Mouse (Mus musculus) lung, postnatal 36 days (tissue): ENCODE data around the gene Cx3cr1.
"Not testable (repeated sequence)": the region's sequence is repeated elsewhere in the genome, so short reads cannot be mapped to it uniquely, and the experiment has no call there.

Source experiments
- DNase-seq: peaks from one replicate; pipeline ENCODE4 v3.0.0; 2022; ENCODE audit warnings: mixed read lengths

Cx3cr1 gene

DNA sequence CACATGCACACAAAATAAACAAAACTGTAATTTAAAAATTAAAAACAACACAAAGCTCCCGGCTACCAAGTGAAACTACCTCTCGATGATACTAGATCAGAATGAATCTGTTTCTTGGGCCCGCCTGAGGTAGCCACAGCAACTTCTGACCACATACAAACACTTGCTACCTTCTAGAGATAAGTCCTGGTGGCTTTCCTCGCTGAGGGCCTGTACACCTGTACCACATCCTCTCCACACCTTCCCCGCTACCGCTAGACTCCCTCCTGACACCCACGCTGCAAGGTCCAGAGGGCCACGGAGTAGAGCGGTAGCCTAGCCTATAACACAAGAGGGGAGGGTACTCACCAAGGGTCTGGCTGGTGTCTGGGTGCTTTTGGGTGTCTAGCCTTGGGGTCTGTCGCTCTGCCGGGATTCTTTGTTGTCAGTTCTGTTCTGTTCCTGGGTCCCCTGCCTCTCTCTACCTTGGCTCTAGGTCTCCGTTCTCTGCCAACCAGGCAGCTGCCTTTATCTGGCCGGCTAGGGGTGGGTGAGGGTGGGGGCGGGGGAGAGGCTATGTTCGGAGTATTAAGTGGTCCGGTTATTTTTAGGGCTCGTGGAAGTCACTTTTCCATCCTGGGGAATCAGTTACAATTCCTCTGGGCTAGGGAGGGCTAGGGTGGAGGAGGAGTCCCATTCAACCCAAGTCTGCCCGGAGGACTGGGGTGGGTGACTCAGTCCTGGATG, 46.4 kb downstream of the Cx3cr1 start, which contains the start of gene Xirp1:
TSS of gene Xirp1 (minus strand) at position 513 of the 726 bp plus-strand sequence.
- DNase-seq: no peak

GRCm38 (mm10) chr9:120021164-120021563, 48.5 kb downstream of the Cx3cr1 start:
- DNase-seq: no peak

GRCm38 (mm10) chr9:120020285-120020890, 49.3 kb downstream of the Cx3cr1 start:
- DNase-seq: peak; percentile 88

DNA sequence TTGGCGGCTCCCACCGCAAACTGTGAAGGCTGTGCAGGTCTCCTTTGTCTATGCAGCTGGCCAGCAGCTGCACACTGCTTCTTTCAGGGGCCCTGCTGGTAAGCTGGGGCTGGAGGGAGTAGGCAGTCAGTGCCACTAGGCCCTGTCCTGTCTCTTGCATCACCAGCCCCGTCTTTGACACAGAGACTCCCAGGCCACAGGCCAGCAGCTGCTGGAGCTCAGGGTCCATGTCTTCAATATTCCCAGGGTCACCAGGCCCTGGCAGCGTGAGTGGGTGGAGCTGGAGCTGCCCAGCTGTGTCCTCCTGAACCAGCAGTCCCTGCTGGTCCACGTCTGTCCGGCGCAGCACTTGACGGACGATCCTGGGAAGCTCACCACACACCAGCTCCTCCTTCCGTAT, 52.7 kb downstream of the Cx3cr1 start:
- no peak for DNase-seq

DNA sequence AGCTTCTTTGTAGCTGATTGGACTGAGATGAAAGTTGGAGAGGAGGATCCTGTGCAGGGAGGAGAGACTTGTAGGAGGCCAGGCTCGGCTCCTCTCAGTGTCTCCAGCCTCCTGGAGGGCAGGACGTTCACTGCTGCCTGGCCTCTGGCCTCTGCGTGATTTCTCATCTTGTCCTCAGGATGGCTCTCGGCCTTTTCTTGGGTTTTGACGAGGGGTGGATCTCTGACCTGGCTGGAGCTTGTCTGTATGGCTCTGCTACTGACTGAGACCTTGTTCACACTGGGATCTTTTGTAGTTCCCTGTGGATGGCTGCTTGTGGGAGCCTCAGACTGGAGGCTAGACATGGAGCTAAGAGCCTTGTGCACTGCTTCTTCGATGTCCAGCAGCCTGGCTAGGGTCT, 54.9 kb downstream of the Cx3cr1 start:
- DNase-seq: no peak

DNA sequence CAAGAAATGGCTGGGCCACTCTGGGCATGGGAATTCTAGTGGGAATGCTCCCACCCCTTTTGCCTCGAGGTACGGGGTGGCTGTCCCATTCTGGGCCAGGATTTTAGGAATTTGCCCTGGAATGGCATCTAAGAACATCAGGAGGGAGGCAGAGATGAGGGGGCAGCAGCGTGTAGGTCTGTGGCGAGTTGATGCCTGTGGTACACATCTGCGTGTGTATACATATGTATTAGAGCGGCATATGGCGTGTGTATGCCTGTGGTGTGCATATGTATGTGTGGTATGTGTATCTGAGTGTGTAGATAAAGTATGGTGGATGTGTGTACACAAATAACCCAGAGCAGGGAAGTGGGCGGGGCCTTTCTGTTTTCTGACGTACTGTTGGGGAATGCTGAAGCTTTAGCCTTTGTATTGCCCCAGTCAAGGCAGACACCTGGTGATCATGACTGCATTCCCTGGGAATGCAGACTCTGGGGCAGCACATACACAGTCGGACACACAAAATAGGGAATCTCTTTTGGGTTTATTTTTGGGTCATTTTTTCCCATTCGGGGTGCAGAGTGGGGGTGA, 56.3 kb downstream of the Cx3cr1 start:
- DNase-seq: no peak

DNA sequence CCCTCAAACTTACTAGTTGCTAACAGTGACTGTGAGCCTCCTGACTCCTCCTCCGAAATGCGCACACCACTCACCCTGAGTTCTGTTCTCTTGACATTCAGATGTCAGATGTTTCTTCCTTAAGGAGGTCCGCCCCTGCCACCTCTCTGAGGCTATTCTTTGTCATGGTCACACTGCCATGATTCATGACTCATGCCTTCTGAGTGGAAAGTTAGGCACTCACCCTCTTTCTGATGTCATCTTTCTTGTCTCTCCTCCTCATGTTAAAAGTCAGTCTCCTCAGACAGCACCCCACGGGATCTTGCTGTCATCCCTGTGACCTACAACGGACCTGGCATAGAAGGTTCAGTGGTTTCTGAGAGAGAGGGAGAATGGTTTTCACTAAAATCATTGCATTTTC, 56.9 kb downstream of the Cx3cr1 start:
- DNase-seq: no peak

- not testable (repeated sequence) for DNase-seq
Measured at GRCm38 (mm10) chr9:120012161-120012560, 57.5 kb downstream of the Cx3cr1 start.

DNA sequence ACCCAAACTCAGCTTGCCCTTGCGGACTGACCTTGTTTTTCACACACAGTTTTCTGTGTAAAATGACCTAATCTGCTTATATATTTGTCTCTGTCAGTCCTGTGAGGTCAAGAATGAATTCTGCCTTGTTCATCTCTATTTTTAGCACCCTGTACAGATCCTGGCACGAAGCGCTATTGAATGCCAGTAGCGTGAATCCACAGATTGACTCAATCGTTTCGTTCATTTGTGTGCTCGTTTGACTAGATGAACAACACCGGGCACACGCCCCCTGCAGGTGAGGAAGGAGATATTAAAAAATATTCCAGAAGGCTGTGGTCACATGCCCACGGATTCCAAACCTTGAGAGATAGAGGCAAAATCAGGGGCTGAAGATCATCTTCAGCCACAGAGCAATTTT, 58.1 kb downstream of the Cx3cr1 start:
- DNase-seq: peak; percentile 90

DNA sequence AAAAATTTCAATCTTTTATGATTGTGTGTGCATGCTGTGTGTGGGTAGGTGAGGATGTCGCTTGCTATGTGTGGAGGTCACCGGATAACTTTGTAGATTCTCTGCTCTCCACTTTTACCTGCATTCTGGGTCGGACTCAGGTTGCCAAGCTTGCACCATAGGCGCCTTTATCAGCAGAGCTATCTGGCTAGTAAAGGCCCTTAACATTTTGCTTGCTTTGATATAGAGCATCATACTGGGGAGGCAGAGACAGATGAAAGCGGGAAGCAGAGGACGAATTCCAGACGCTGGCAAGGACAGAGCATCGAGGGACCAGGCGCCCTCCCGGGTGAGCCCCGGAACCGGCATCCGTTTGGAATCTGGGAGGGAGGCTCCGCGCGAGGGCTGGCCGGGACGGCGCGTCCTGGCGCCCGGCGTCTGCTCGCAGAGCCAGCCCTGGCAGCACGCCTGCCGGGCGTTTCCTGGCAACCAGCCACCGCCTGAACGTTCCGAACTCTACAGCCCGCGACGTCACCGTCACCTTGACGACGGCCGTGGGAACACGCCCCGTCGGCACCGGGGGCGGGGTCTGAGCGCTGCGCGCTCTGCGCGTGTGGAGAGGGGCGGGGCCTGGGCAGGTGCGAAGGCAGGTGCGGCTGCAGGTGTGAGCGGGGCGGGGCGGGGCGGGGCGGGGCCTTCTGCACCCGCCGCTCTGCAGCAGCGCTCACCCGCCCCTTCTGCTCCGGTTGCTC, 58.7 kb downstream of the Cx3cr1 start:
- peak; percentile 99 for DNase-seq

GRCm38 (mm10) chr9:120009871-120010270, 59.8 kb downstream of the Cx3cr1 start:
- DNase-seq: no peak

GRCm38 (mm10) chr9:120009226-120009841, 60.3 kb downstream of the Cx3cr1 start:
- peak; percentile 29 for DNase-seq

- DNase-seq: no peak
Measured at GRCm38 (mm10) chr9:120007833-120008232, 61.8 kb downstream of the Cx3cr1 start.

DNA sequence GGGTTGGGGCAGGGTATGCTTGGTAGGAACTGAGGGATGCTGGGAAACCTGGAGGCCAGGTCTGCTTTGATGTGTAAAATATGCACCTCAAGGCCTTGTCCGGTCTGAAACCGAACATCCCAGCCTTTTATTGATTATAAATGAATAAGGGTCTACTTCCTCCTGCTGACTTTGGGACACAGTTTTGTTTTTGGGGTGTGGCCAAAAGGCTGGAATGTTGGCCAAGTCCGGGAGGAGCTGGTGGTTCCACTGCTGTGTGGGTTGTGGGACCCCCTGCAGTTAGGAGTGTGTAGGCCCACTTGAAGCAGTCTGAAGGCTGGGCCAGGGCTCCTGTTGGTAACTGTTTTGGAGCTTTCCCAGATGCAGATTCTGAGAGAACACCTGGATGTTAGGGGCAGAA, 63.7 kb downstream of the Cx3cr1 start:
- no peak for DNase-seq

- no peak for DNase-seq
Measured at GRCm38 (mm10) chr9:120002893-120003292, 66.8 kb downstream of the Cx3cr1 start.

GRCm38 (mm10) chr9:120001945-120002725, 67.5 kb downstream of the Cx3cr1 start:
- DNase-seq: peak; percentile 98

DNA sequence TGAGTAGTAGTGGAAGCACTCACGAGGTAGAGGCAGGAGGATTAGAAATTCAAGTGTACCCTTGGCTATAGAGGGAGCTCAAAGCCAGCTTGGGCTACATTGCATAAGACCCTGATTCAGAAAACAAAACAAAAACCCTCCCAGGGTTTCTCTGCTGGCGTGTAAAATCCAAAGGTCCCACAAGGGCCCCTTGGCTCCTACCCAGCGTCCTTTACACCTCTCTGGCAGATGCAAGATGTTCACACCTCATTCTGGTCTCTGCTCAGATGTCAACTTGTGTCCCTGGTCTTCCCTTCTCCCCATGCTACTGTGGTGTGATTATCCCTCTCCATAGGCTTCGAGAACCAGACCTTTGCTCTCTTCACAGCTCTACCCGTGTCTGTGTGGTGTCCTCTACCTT, 68.9 kb downstream of the Cx3cr1 start:
- DNase-seq: no peak

- no peak for DNase-seq
Measured at GRCm38 (mm10) chr9:119999636-120000035, 70.0 kb downstream of the Cx3cr1 start.

- DNase-seq: no peak
Measured at GRCm38 (mm10) chr9:119998776-119999175, 70.9 kb downstream of the Cx3cr1 start.

- DNase-seq: no peak
Measured at GRCm38 (mm10) chr9:119996080-119996479, 73.6 kb downstream of the Cx3cr1 start.

- no peak for DNase-seq
Measured at GRCm38 (mm10) chr9:119994207-119994606, 75.5 kb downstream of the Cx3cr1 start.
